Mouse (Mus musculus): ENCODE results near the gene Fkbp4.

Gene Fkbp4

GRCm38 (mm10) chr6:128438317-128438870, at the start of gene Fkbp4:
Gene Fkbp4 (minus strand): TSS chr6:128438677.
- peak; percentile 92 for DNase-seq (ENCODE audit: low spot score)

- no peak for DNase-seq (ENCODE audit: low spot score)
Observed at GRCm38 (mm10) chr6:128487736-128488135, 49.3 kb upstream of the Fkbp4 start.

GRCm38 (mm10) chr6:128479463-128480454, 41.3 kb upstream of the Fkbp4 start:
- DNase-seq (ENCODE audit: low spot score), result peak; percentile 88

GRCm38 (mm10) chr6:128477495-128477894, 39.0 kb upstream of the Fkbp4 start:
- no peak for DNase-seq (ENCODE audit: low spot score)

GRCm38 (mm10) chr6:128474112-128474511, 35.6 kb upstream of the Fkbp4 start:
- peak; percentile 38 for DNase-seq (ENCODE audit: low spot score)

GRCm38 (mm10) chr6:128469451-128469850, 31.0 kb upstream of the Fkbp4 start:
- DNase-seq (ENCODE audit: low spot score), result no peak

- no peak for DNase-seq (ENCODE audit: low spot score)
Observed at GRCm38 (mm10) chr6:128467298-128467697, 28.8 kb upstream of the Fkbp4 start.

GRCm38 (mm10) chr6:128466563-128466962, 28.1 kb upstream of the Fkbp4 start:
- no peak for DNase-seq (ENCODE audit: low spot score)

GRCm38 (mm10) chr6:128466043-128466442, 27.6 kb upstream of the Fkbp4 start:
- no peak for DNase-seq (ENCODE audit: low spot score)

- DNase-seq (ENCODE audit: low spot score), result no peak
Observed at GRCm38 (mm10) chr6:128464996-128465395, 26.5 kb upstream of the Fkbp4 start.

GRCm38 (mm10) chr6:128461606-128462005, 23.1 kb upstream of the Fkbp4 start:
- DNase-seq (ENCODE audit: low spot score), result no peak

- DNase-seq (ENCODE audit: low spot score), result no peak
Observed at GRCm38 (mm10) chr6:128460729-128461503, 22.4 kb upstream of the Fkbp4 start.

GRCm38 (mm10) chr6:128460321-128460720, 21.8 kb upstream of the Fkbp4 start:
- no peak for DNase-seq (ENCODE audit: low spot score)

GRCm38 (mm10) chr6:128457186-128457585, 18.7 kb upstream of the Fkbp4 start:
- no peak for DNase-seq (ENCODE audit: low spot score)

GRCm38 (mm10) chr6:128455835-128456605, 17.5 kb upstream of the Fkbp4 start:
- no peak for DNase-seq (ENCODE audit: low spot score)

GRCm38 (mm10) chr6:128447063-128447462, 8.6 kb upstream of the Fkbp4 start:
- no peak for DNase-seq (ENCODE audit: low spot score)

- peak; percentile 16 for DNase-seq (ENCODE audit: low spot score)
Observed at GRCm38 (mm10) chr6:128445761-128446535, 7.5 kb upstream of the Fkbp4 start.

- no peak for DNase-seq (ENCODE audit: low spot score)
Observed at GRCm38 (mm10) chr6:128440238-128440637, 1.8 kb upstream of the Fkbp4 start.

GRCm38 (mm10) chr6:128438871-128439341, 429 bp upstream of the Fkbp4 start:
- DNase-seq (ENCODE audit: low spot score), result no peak

- peak; percentile 25 for DNase-seq (ENCODE audit: low spot score)
Observed at GRCm38 (mm10) chr6:128437731-128438316, 653 bp downstream of the Fkbp4 start.

Data from T-cell, adult 2 months (primary cell).